Mouse (Mus musculus) forebrain, embryonic 11.5 days (tissue): ENCODE results near the gene Fstl4. TPM values are rescaled to one million over a fixed set of nuclear protein-coding genes. Genes with fewer than 3 reads are reported as not detected.

Source experiments
- ATAC-seq: fragments of 200-750 bp; cut with Nextera tagmentation; replicated peaks from 2 replicates; pipeline ENCODE4 v1.8.0; 2017; ENCODE audit warnings: moderate TSS enrichment; ENCODE audit not compliant: low FRiP score
- DNase-seq: peaks from one replicate; pipeline ENCODE4 v3.0.0-alpha.2; 2017; ENCODE audit warnings: low spot score
- H3K27ac ChIP-seq: fragments of 300-500 bp; sonication (generic); 2 replicates; pipeline ENCODE4 v1.5.1; 2014; ENCODE audit warnings: low read depth, low read length
- H3K27me3 ChIP-seq: fragments of 300-500 bp; sonication (generic); 2 replicates; pipeline ENCODE4 v1.6.1; 2014; ENCODE audit warnings: mild to moderate bottlenecking, low read length, mixed read lengths; ENCODE audit not compliant: control insufficient read depth, insufficient read depth
- H3K36me3 ChIP-seq: fragments of 300-500 bp; sonication (generic); 2 replicates; pipeline ENCODE4 v1.6.1; 2014; ENCODE audit warnings: mild to moderate bottlenecking, low read length, moderate library complexity, mixed read lengths; ENCODE audit not compliant: control insufficient read depth, insufficient read depth
- H3K4me1 ChIP-seq: fragments of 300-500 bp; sonication (generic); replicated peaks from 2 replicates; pipeline ENCODE4 v1.6.1; 2014; ENCODE audit warnings: low read length, mixed read lengths; ENCODE audit not compliant: control insufficient read depth, insufficient read depth
- H3K4me2 ChIP-seq: fragments of 300-500 bp; sonication (generic); 2 replicates; pipeline ENCODE4 v1.6.1; 2014; ENCODE audit warnings: low read depth, mild to moderate bottlenecking, low read length, moderate library complexity, mixed read lengths; ENCODE audit not compliant: severe bottlenecking
- H3K4me3 ChIP-seq: fragments of 300-500 bp; sonication (generic); 2 replicates; pipeline ENCODE4 v1.5.1; 2014; ENCODE audit warnings: low read depth, low read length
- H3K9ac ChIP-seq: fragments of 300-500 bp; sonication (generic); 2 replicates; pipeline ENCODE4 v1.6.1; 2014; ENCODE audit warnings: low read length
- H3K9me3 ChIP-seq: fragments of 300-500 bp; sonication (generic); 2 replicates; pipeline ENCODE4 v1.6.1; 2016; ENCODE audit warnings: low read length, mixed read lengths; ENCODE audit not compliant: control insufficient read depth
- WGBS: fragments of 180-500 bp; shearing (Covaris S2); extraction: QIAGEN DNeasy Blood & Tissue Kit; methylation state at CpG from one replicate; pipeline ENCODE4 v1.1.7; 2014; 5-methylcytosine and 5-hydroxymethylcytosine counted together
- polyA plus RNA-seq: library from polyadenylated mRNA; unstranded; fragments of >200 nt; fragmentation: Nextera tagmentation; extraction: Ambion mirVana; gene quantifications from 2 replicates; pipeline ENCODE4 v1.2.1, GENCODE M21; 2014

The Fstl4 gene
- polyA plus RNA-seq, 1 experiment from 2014 or later = 0.73 TPM

DNA sequence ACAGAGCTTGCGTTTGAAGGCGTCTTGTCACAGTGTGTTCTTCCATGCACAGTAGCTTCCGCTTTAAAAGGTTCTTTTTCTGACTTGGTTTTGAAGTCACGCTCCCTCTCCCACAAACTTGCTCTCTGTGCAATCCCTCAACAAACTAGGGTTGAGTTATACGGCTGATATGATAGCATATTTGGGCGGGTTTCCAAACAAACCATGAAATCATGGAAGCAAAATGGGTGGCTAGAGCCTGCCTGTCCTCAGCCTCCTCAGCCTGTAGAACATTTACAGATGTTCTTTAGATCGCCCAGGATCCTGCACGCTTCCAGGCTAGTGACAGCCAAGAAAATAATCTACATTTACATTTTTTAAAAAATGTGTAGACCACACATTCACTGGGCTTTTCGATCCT lies 239.4 kb downstream of the Fstl4 start:
- no peak overlapping the region for H3K27ac ChIP-seq
- H3K4me2 ChIP-seq = no peak overlapping the region
- DNase-seq (peak; percentile 18), ATAC-seq (no peak)
- no peak overlapping the region for H3K9ac ChIP-seq
- 94% methylated on average over 9 of the region's 9 CpGs for WGBS
- H3K4me3 ChIP-seq = no peak overlapping the region
- H3K27me3 ChIP-seq = no peaks in the 10 kb centered on the region
- no peaks in the 10 kb centered on the region for H3K36me3 ChIP-seq
- H3K9me3 ChIP-seq = no peaks in the 10 kb centered on the region
- no peaks in the 10 kb centered on the region for H3K4me1 ChIP-seq

DNA sequence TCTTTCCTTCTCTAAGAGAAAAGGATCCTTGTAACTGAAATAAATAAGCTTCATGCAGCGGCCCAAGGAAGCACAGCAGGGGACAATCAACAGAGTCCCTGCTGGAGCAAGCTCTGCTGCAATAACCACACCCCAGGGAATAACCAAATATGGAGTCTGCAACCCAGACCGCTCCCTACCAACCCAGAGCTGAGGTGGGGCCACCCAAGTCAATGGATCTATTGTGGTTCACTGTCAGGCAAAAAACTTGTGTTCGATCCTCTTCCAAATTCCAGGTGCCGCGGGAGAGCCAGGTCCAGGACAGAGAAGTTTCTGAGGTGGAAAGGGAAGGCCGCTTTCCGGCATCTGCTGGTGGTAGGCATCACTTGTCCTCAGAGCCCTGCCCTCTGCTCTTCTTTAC lies 245.2 kb downstream of the Fstl4 start:
- no peaks in the 10 kb centered on the region for H3K27me3 ChIP-seq
- DNase-seq (no peak), ATAC-seq (no peak)
- H3K9ac ChIP-seq = no peak overlapping the region
- no peak overlapping the region for H3K27ac ChIP-seq
- no peak overlapping the region for H3K4me3 ChIP-seq
- no peak overlapping the region for H3K4me2 ChIP-seq
- 67% methylated on average over 7 of the region's 7 CpGs for WGBS
- H3K4me1 ChIP-seq = no peaks in the 10 kb centered on the region
- no peaks in the 10 kb centered on the region for H3K36me3 ChIP-seq
- no peaks in the 10 kb centered on the region for H3K9me3 ChIP-seq

DNA sequence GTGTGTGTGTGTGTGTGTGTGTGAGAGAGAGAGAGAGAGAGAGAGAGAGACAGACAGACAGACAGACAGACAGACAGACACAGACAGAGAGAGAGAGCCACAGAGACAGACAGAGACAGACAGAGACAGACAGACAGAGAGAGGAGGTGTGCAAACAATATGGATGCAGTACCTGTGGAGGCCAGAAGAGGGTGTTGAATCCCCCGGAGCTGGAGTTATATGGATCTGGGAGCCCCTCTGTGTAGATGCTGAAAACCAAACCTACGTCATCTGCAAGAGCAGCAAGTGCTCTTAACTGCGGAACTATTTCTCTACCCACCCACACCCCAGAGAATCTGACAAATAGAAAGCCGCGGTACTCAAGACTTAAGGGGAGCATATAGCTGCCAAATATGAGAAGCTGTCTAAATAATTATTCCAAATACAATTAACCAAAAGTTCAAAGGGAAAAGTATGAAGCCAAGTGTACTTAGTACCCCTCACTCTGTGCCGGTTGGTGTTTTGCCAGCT lies 247.6 kb downstream of the Fstl4 start:
- no peak overlapping the region for H3K27ac ChIP-seq
- 82% methylated on average over 6 of the region's 6 CpGs for WGBS
- ATAC-seq (no peak), DNase-seq (no peak)
- no peak overlapping the region for H3K4me3 ChIP-seq
- no peaks in the 10 kb centered on the region for H3K36me3 ChIP-seq
- no peak overlapping the region for H3K4me2 ChIP-seq
- H3K4me1 ChIP-seq = no peaks in the 10 kb centered on the region
- H3K9ac ChIP-seq = no peak overlapping the region
- H3K27me3 ChIP-seq = no peaks in the 10 kb centered on the region
- H3K9me3 ChIP-seq = no peaks in the 10 kb centered on the region

DNA sequence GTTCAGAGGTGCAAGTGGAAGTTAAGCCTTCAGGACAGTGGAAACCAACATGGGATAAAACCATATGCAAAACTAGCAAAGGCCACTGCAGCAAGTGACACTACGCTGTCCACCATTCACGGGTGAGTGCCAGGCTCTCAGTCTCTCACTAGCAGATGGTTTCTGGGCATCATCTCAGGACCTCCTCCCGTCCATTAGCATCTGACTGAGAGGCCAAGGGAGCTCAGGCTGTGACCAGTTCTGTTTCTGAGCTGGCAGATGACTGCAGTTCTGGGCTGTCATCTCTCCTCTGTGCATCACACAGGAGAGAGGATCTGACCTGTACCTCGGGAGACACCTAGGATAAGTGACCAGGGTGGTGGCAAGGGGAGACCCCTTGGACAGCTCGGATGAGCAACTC lies 249.5 kb downstream of the Fstl4 start:
- H3K27ac ChIP-seq = no peak overlapping the region
- no peaks in the 10 kb centered on the region for H3K36me3 ChIP-seq
- WGBS = 80% methylated on average over 5 of the region's 5 CpGs
- H3K27me3 ChIP-seq = no peaks in the 10 kb centered on the region
- no peak for ATAC-seq
- no peaks in the 10 kb centered on the region for H3K9me3 ChIP-seq
- H3K4me1 ChIP-seq = no peaks in the 10 kb centered on the region
- no peak for DNase-seq
- H3K9ac ChIP-seq = no peak overlapping the region
- no peak overlapping the region for H3K4me3 ChIP-seq
- H3K4me2 ChIP-seq = no peak overlapping the region

DNA sequence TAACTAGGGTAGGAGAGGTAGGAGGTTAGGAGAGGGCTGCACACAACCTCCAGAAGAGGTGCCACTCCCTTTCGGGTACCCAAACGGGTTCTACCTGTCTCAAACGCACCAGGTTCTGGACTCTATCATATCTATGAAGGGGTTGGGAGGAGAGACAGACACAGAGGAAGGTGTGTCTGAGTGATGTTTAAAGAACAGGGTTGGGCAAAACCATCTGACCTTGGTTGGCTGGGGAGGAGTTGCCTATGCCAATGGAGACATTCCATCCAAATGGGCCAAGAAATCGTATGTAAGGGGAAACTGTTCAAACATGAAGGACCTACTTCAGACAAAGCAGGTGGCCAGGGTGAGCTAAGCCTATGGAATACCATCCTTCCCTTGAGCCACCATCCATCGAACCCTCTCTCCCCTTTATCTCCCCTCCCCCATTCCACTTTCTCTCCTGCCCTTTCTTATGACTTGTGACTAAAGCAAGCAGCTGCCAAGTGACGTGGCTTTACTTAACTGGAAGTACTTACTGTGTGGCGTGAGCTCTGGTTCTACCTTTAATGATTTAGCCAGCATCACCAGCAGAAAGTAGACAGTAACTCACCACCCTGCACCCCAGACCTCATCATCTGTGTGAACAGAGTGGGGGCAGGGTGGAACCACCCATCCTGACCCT lies 252.1 kb downstream of the Fstl4 start:
- WGBS = 86% methylated on average over 7 of the region's 7 CpGs
- H3K36me3 ChIP-seq = no peaks in the 10 kb centered on the region

DNA sequence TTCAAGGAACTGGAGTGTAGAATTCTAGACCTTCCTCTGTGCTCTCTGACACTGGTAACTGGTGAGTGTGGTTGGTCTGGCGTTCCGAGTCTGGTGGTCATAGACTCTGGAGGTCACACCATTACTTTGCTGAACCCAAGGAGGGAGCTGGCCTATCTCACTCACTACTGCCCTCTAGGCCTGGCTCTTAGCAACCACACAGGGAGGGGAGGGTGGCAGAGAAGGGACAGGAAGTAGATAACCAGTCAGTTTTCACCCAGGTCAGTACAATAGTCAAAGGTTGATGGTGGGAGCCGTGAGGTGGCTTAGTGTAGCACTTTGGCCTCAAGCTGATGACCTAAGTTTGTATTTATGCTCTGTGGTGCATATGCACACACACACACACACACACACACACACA lies 255.1 kb downstream of the Fstl4 start:
- Histone ChIP-seq H3K27me3 (no peaks in the 10 kb centered on the region), H3K4me3 (no peak overlapping the region), H3K9me3 (no peaks in the 10 kb centered on the region), H3K4me1 (no peaks in the 10 kb centered on the region), H3K27ac (no peak overlapping the region), H3K9ac (no peak overlapping the region), H3K4me2 (no peak overlapping the region), H3K36me3 (no peaks in the 10 kb centered on the region)
- WGBS = 85% methylated on average over 3 of the region's 3 CpGs
- ATAC-seq (no peak), DNase-seq (no peak)

More for the DNA sequence above, 252.1 kb downstream of the Fstl4 start:
- Histone ChIP-seq H3K27ac (no peak overlapping the region), H3K4me1 (no peaks in the 10 kb centered on the region), H3K9ac (no peak overlapping the region), H3K4me2 (no peak overlapping the region), H3K9me3 (no peaks in the 10 kb centered on the region), H3K4me3 (no peak overlapping the region), H3K27me3 (no peaks in the 10 kb centered on the region)
- ATAC-seq = no peak
- DNase-seq = no peak

DNA sequence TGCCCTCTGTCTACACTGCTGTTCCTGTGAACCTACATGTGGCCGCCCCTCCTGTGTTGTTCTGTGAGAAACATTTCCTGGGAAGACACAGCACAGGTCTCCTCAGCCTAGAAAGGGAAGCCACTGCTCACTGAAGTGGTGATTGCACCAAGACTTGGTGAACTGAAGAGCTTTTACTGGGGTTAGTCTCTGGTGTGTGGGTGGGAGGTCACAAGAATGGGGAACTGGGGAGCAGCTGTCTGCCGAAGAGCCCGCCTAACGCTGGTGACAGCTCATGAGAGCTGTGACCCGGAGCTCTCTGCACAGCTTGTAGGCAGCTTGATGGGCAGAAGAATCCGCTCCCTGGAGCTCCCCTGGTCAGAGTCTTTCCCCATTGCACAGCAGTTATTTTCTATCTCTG lies 260.0 kb downstream of the Fstl4 start:
- H3K36me3 ChIP-seq = no peaks in the 10 kb centered on the region
- no peaks in the 10 kb centered on the region for H3K27me3 ChIP-seq
- 80% methylated on average over 6 of the region's 6 CpGs for WGBS

DNA sequence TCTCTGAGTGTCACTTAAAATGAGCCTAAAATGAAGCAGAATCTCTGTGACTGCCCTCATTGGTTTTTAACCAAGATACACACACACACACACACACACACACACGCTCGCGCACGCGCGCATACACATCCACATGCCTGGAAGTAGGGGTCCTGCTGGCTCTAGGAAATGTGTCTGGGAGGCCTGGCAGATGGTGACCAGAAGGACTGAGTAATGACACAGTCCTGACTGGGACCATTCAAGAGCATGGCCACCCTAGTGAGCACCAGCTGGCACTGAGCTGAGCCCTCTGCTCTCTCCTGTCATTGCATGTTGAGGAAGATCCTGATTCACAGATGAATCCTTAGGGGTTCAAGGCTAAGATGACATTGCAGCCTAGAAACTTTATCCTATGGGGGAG lies 261.3 kb downstream of the Fstl4 start:
- H3K4me3 ChIP-seq = no peak overlapping the region
- no peaks in the 10 kb centered on the region for H3K9me3 ChIP-seq
- DNase-seq (no peak), ATAC-seq (no peak)
- WGBS = 98% methylated on average over 6 of the region's 6 CpGs
- H3K9ac ChIP-seq = no peak overlapping the region
- no peaks in the 10 kb centered on the region for H3K36me3 ChIP-seq
- no peak overlapping the region for H3K4me2 ChIP-seq
- no peak overlapping the region for H3K27ac ChIP-seq
- no peaks in the 10 kb centered on the region for H3K4me1 ChIP-seq
- no peaks in the 10 kb centered on the region for H3K27me3 ChIP-seq

More for the DNA sequence above, 260.0 kb downstream of the Fstl4 start:
- no peak overlapping the region for H3K9ac ChIP-seq
- ATAC-seq = no peak
- no peak overlapping the region for H3K4me2 ChIP-seq
- no peak for DNase-seq
- no peaks in the 10 kb centered on the region for H3K9me3 ChIP-seq
- no peaks in the 10 kb centered on the region for H3K4me1 ChIP-seq
- H3K4me3 ChIP-seq = no peak overlapping the region
- no peak overlapping the region for H3K27ac ChIP-seq
